Mouse (Mus musculus) mesoderm, embryonic 11.5 days (tissue): ENCODE measurements around the gene Trim63.

Source experiments
- DNase-seq: peaks from one replicate; pipeline ENCODE4 v3.0.0-alpha.2; 2012; ENCODE audit warnings: low read depth, low spot score

Gene Trim63

GRCm38 (mm10) chr4:134298626-134299497 is 16.1 kb upstream of the Trim63 start:
- no peak for DNase-seq

- no peak for DNase-seq
These were observed 15.5 kb upstream of the Trim63 start for GRCm38 (mm10) chr4:134299498-134299810.

GRCm38 (mm10) chr4:134300316-134300715 is 14.6 kb upstream of the Trim63 start:
- no peak for DNase-seq

GRCm38 (mm10) chr4:134302084-134302483 is 12.8 kb upstream of the Trim63 start:
- DNase-seq, result no peak

- no peak for DNase-seq
These were observed 8.0 kb upstream of the Trim63 start for GRCm38 (mm10) chr4:134306963-134307362.

GRCm38 (mm10) chr4:134307367-134308072 is 7.4 kb upstream of the Trim63 start:
- no peak for DNase-seq

- no peak for DNase-seq
These were observed 4.8 kb upstream of the Trim63 start for GRCm38 (mm10) chr4:134310106-134310505.

- no peak for DNase-seq
These were observed 4.3 kb upstream of the Trim63 start for GRCm38 (mm10) chr4:134310656-134311055.

GRCm38 (mm10) chr4:134311784-134312183 is 3.1 kb upstream of the Trim63 start:
- DNase-seq, result no peak

GRCm38 (mm10) chr4:134312341-134312740 is 2.6 kb upstream of the Trim63 start:
- no peak for DNase-seq

GRCm38 (mm10) chr4:134312901-134313300 is 2.0 kb upstream of the Trim63 start:
- no peak for DNase-seq

GRCm38 (mm10) chr4:134314081-134314655 is 752 bp upstream of the Trim63 start:
- DNase-seq, result no peak

- no peak for DNase-seq
These were observed 550 bp downstream of the Trim63 start for GRCm38 (mm10) chr4:134315470-134315869.

- DNase-seq, result no peak
These were observed 1.5 kb downstream of the Trim63 start for GRCm38 (mm10) chr4:134316390-134316789.

GRCm38 (mm10) chr4:134319074-134319473 is 4.2 kb downstream of the Trim63 start:
- DNase-seq, result no peak

GRCm38 (mm10) chr4:134319674-134320073 is 4.8 kb downstream of the Trim63 start:
- no peak for DNase-seq

GRCm38 (mm10) chr4:134321524-134321923 is 6.6 kb downstream of the Trim63 start:
- DNase-seq, result no peak

GRCm38 (mm10) chr4:134324655-134325054 is 9.7 kb downstream of the Trim63 start:
- no peak for DNase-seq

- DNase-seq, result no peak
These were observed 12.1 kb downstream of the Trim63 start for GRCm38 (mm10) chr4:134326859-134327530.

- no peak for DNase-seq
These were observed 13.2 kb downstream of the Trim63 start for GRCm38 (mm10) chr4:134328151-134328550.

- DNase-seq, result no peak
These were observed 13.9 kb downstream of the Trim63 start for GRCm38 (mm10) chr4:134328832-134329231.

- DNase-seq, result no peak
These were observed 15.4 kb downstream of the Trim63 start for GRCm38 (mm10) chr4:134330281-134330680.
